Mouse (Mus musculus) G1E (cell line): ENCODE data around the gene Srd5a1. TPM values are rescaled to one million over a fixed set of nuclear protein-coding genes. Genes with fewer than 3 reads are reported as not detected.

Experiments used
- ATAC-seq: 2 replicates; pipeline ENCODE4 v1.8.0; 2016; ENCODE audit warnings: mild to moderate bottlenecking; ENCODE audit not compliant: insufficient number of reproducible peaks, poor library complexity, low FRiP score, severe bottlenecking; ENCODE audit errors: extremely low read depth
- DNase-seq: peaks from one replicate; pipeline ENCODE4 v3.0.0; 2012; ENCODE audit warnings: low spot score
- H3K27me3 ChIP-seq: 2 replicates; pipeline ENCODE4 v1.6.1; 2012; ENCODE audit warnings: mild to moderate bottlenecking, low read length, inconsistent platforms; ENCODE audit not compliant: insufficient read depth
- H3K36me3 ChIP-seq: replicated peaks from 2 replicates; pipeline ENCODE3; 2012; ENCODE audit warnings: mild to moderate bottlenecking, inconsistent platforms
- H3K4me1 ChIP-seq: 2 replicates; pipeline ENCODE4 v1.6.1; 2012; ENCODE audit warnings: low read depth, low read length, inconsistent platforms, mixed read lengths; ENCODE audit not compliant: insufficient read depth
- H3K4me3 ChIP-seq: 2 replicates; pipeline ENCODE4 v1.5.1; 2012; ENCODE audit warnings: low read depth, mild to moderate bottlenecking, inconsistent platforms, low read length, moderate library complexity, mixed read lengths
- H3K9me3 ChIP-seq: replicated peaks from 2 replicates; pipeline ENCODE4 v1.6.1; 2012; ENCODE audit warnings: inconsistent platforms
- CTCF ChIP-seq: IDR thresholded peaks from 2 replicates; pipeline ENCODE4 v1.5.1; 2012; ENCODE audit warnings: low read depth, low read length, inconsistent platforms, mixed read lengths
- GATA1 ChIP-seq: IDR thresholded peaks from 2 replicates; pipeline ENCODE4 v1.6.1; 2012; ENCODE audit warnings: borderline replicate concordance, low read length, inconsistent platforms, mixed read lengths
- GATA2 ChIP-seq: IDR thresholded peaks from 2 replicates; pipeline ENCODE4 v1.6.1; 2012; ENCODE audit warnings: low read depth, low read length, inconsistent platforms, borderline replicate concordance
- POLR2AphosphoS5 ChIP-seq: IDR thresholded peaks from 2 replicates; pipeline ENCODE4 v1.6.1; 2012; ENCODE audit warnings: low read depth, low read length, inconsistent platforms; ENCODE audit not compliant: insufficient replicate concordance
- TAL1 ChIP-seq: conservative IDR thresholded peaks from 2 replicates; pipeline ENCODE4 v1.6.1; 2012; ENCODE audit warnings: low read depth, low read length, inconsistent platforms, mixed read lengths
- polyA plus RNA-seq: library from polyadenylated mRNA; stranded (reverse); fragments of >175 nt; gene quantifications from 2 replicates; pipeline ENCODE4 v1.2.3, GENCODE M21; 2012
- total RNA-seq, 2 experiments: library from RNA; stranded (forward) in 1 of 2; stranded (reverse) in 1 of 2; fragments of 200-1000 nt in 1 of 2; fragments of >200 nt in 1 of 2; fragmentation: Nextera tagmentation in 1 of 2; gene quantifications; 2 replicates each; pipeline ENCODE4 v1.2.3; 2014 to 2017

The Srd5a1 gene
- total RNA-seq (2014; fragmentation: Nextera tagmentation) (2.9 and 7.1 TPM in 2 replicates), total RNA-seq (2017) (4.1 and 6.8 TPM in 2 replicates), polyA plus RNA-seq (3.1 and 3.8 TPM in 2 replicates)

GRCm38 (mm10) chr13:69611398-69612174 is at the start of gene Srd5a1:
Gene Srd5a1 (minus strand): TSS chr13:69611442.
- Histone ChIP-seq H3K4me1 (peaks cover 54% of the 10 kb centered on the region), H3K36me3 (peaks cover 39% of the 10 kb centered on the region), H3K4me3 (peak within 1 kb of the TSS; percentile 98), H3K27me3 (no peaks in the 10 kb centered on the region), H3K9me3 (no peaks in the 10 kb centered on the region)
- ATAC-seq (peak; percentile 95), DNase-seq (peak; percentile 95)
- TF ChIP-seq GATA1: no peak
- TF ChIP-seq POLR2AphosphoS5: no peak
- no peak for TF ChIP-seq CTCF
- no peak for TF ChIP-seq TAL1
- TF ChIP-seq GATA2: no peak

GRCm38 (mm10) chr13:69654508-69654907 is 43.3 kb upstream of the Srd5a1 start:
- Histone ChIP-seq H3K27me3 (peaks cover 6% of the 10 kb centered on the region; the same call in 1 of the 2 replicates), H3K4me1 (no peaks in the 10 kb centered on the region), H3K4me3 (no peak overlapping the region), H3K9me3 (no peaks in the 10 kb centered on the region), H3K36me3 (no peaks in the 10 kb centered on the region)
- ATAC-seq (no peak), DNase-seq (no peak)
- TF ChIP-seq CTCF: no peak
- TF ChIP-seq GATA2: no peak
- TF ChIP-seq POLR2AphosphoS5: no peak
- TF ChIP-seq GATA1: no peak

GRCm38 (mm10) chr13:69646481-69646880 is 35.2 kb upstream of the Srd5a1 start:
- Histone ChIP-seq H3K36me3 (peaks cover 20% of the 10 kb centered on the region), H3K4me1 (peaks cover 5% of the 10 kb centered on the region; the same call in 1 of the 2 replicates), H3K27me3 (peaks cover 16% of the 10 kb centered on the region), H3K4me3 (no peak overlapping the region), H3K9me3 (no peaks in the 10 kb centered on the region)
- DNase-seq (no peak), ATAC-seq (no peak)
- no peak for TF ChIP-seq GATA1
- no peak for TF ChIP-seq GATA2
- no peak for TF ChIP-seq CTCF
- no peak for TF ChIP-seq POLR2AphosphoS5
- no peak for TF ChIP-seq TAL1

- no peak for ATAC-seq
Observed at GRCm38 (mm10) chr13:69645694-69646423, 34.6 kb upstream of the Srd5a1 start.

GRCm38 (mm10) chr13:69644427-69645166 is 33.4 kb upstream of the Srd5a1 start:
- DNase-seq (no peak), ATAC-seq (no peak)
- H3K4me3 ChIP-seq: no peak overlapping the region
- peaks cover 39% of the 10 kb centered on the region for H3K36me3 ChIP-seq
- H3K27me3 ChIP-seq: peaks cover 16% of the 10 kb centered on the region
- peaks cover 5% of the 10 kb centered on the region; the same call in 1 of the 2 replicates for H3K4me1 ChIP-seq
- H3K9me3 ChIP-seq: no peaks in the 10 kb centered on the region
- TF ChIP-seq CTCF (no peak), TAL1 (no peak), GATA2 (no peak), POLR2AphosphoS5 (no peak), GATA1 (no peak)

More at GRCm38 (mm10) chr13:69645694-69646423, 34.6 kb upstream of the Srd5a1 start:
- Histone ChIP-seq H3K27me3 (peaks cover 16% of the 10 kb centered on the region), H3K9me3 (no peaks in the 10 kb centered on the region), H3K36me3 (peaks cover 26% of the 10 kb centered on the region), H3K4me3 (no peak overlapping the region), H3K4me1 (peaks cover 5% of the 10 kb centered on the region; the same call in 1 of the 2 replicates)
- TF ChIP-seq TAL1 (no peak), GATA2 (no peak), POLR2AphosphoS5 (no peak), CTCF (no peak), GATA1 (no peak)
- DNase-seq: no peak

GRCm38 (mm10) chr13:69643937-69644336 is 32.7 kb upstream of the Srd5a1 start:
- H3K4me1 ChIP-seq: peaks cover 9% of the 10 kb centered on the region; the same call in 1 of the 2 replicates
- DNase-seq (no peak), ATAC-seq (no peak)
- H3K27me3 ChIP-seq: peaks cover 16% of the 10 kb centered on the region
- no peak overlapping the region for H3K4me3 ChIP-seq
- TF ChIP-seq TAL1 (no peak), GATA2 (no peak), GATA1 (no peak), CTCF (no peak), POLR2AphosphoS5 (no peak)
- H3K9me3 ChIP-seq: no peaks in the 10 kb centered on the region
- peaks cover 46% of the 10 kb centered on the region for H3K36me3 ChIP-seq
